Mouse (Mus musculus) natural killer cell, adult 2 months (primary cell): Measurements from ENCODE around the gene 1520401A03Rik.
A peak's percentile ranks its signal among the peaks of the same experiment; 100 is the strongest.
"Not testable (repeated sequence)": the region's sequence is repeated elsewhere in the genome, so short reads cannot be mapped to it uniquely, and the experiment has no call there.

Experiments used
- DNase-seq, 2 experiments: peaks; one replicate each; pipeline ENCODE4 v3.0.0; 2022; ENCODE audit warnings: low spot score in 2 of 2

1520401A03Rik gene

DNA sequence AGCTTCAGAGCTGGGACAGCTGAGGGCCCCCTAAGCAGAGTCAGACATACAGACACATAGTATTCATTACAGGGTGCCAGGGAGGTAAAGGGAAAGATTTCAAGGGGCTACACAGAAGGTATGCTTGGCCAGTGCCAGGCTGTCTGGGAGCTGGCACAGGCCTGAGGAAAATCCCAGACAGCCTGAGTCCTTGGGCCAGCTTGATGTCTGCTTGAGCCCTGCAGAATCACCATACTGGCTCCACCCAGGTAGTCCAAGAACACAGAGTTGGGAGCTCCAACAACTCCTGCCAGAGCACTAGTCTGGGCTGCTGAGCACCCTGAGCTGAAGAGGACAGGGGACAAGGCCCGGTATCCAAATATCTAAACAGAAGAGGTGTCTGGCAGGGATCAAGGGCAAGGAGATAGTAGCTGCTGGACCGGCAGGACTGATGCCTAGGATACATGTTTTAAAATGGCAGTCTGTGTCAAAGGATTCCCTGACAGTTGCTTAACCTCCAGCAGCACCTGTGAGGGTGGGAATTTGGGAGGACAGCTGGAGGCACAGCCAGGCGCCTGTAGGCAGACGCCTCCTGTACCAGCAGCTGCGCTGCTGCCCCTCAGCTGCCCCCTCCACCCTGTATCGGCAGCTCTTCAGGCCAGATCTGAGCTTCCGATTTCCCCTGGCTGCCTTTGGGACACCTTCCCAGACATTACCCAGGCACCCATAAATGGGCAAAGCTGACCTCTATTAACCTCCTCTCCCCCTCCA is at the start of gene 1520401A03Rik:
TSS of gene 1520401A03Rik (minus strand) at position 408 of the 750 bp plus-strand sequence.
- no peak for DNase-seq

DNA sequence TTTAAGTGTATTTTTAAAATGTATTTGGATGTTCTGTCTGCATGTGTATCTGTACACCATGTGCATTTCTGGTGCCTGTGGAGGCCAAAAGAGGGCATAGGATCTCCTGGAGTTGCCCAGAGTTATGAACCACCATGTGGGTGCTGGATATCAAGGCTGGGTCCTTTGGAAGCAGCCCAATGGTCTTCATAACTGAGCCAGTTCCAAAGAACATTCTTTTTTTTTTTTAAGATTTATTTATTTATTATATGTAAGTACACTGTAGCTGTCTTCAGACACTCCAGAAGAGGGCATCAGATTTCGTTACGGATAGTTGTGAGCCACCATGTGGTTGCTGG is 49.6 kb upstream of the 1520401A03Rik start:
- not testable (repeated sequence) for DNase-seq

- peak; percentile 93 to 95 for DNase-seq
Observed at GRCm38 (mm10) chr17:23771284-23772218, 49.0 kb upstream of the 1520401A03Rik start, which contains the start of gene Flywch1. TSS of gene Flywch1 (minus strand) at chr17:23771602.

GRCm38 (mm10) chr17:23770896-23771283 is 48.3 kb upstream of the 1520401A03Rik start:
- DNase-seq: no peak

- DNase-seq: no peak
Observed at GRCm38 (mm10) chr17:23770493-23770892, 47.9 kb upstream of the 1520401A03Rik start.

DNA sequence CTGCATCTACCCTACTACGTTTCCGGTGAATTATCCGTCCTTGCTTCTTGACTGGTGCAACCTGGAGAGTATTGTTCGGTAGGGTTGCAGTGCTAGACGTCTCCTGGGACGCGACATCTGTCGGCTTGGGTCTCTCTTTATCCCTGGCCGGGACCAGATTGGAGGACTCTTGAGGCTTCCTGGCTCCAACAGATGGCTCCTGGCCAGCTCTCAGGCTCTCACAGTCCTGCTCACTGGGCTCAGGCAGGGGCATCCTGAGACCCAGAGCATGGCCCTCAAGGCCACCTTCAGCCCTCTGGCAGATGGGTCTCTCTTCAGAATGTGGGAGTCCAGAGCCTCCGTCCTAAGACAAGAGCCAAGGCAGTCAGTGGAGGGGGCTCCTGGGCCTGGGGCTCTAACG is 40.4 kb upstream of the 1520401A03Rik start:
- no peak for DNase-seq

GRCm38 (mm10) chr17:23761155-23761554 is 38.6 kb upstream of the 1520401A03Rik start:
- DNase-seq: no peak

- DNase-seq: no peak
Observed at GRCm38 (mm10) chr17:23760231-23760630, 37.6 kb upstream of the 1520401A03Rik start.

DNA sequence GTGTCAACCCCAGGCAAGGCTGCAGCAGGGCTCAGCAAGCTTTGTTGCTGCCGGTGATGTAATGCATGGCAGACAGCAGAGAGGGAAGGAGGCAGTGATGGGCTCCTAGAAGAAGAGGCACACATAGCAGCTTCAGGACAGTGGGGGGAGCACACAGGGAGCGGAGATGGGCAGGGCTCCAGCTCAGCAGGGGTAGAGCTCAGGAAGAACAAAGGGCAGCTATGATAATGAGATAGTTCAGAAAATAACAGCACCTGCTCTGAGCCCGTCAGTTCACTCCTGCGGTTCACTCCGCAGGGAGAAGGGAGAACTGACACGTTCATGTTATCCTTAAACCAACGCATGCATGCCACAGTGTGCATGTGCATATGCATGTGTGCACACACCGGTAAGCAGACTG is 36.2 kb upstream of the 1520401A03Rik start:
- DNase-seq: no peak

DNA sequence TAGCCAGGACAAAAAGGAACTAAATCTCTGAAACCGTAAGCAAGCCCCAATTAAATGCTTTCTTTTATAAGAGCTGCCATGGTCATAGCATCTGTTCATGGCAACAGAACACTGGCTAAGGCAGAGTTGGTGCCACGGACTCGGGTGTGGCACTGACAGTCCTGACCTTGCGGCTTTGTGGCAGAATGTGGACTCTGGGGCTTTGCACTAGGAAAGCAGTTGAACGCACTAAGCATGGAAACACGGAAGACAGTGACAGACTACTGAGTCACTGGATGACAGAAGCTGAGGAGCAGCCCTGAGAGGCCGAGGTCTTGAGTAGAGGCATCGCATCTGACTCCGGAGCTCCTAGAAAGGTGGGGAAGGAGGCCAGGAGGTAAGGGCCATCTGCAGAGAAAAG is 35.0 kb upstream of the 1520401A03Rik start:
- DNase-seq: no peak

DNA sequence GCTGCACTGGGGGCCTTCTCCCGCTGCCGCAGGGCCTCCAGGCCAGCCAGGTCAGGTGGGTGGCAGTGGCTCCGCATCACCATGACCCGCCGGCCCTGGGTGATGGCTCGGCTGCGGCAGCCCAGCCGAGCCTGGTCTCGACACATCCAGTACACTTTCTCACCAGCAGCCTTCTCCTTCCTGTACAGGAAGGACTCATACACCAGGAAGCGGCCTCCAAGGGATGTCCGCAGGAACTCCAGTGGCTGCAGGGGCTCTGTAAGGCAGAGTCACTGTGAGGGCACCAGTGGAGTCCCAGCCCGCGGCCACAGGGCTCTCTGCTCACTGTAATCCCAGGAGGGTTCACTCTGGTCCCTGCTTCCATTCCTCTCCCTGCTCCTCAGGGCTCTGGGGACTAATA is 33.1 kb upstream of the 1520401A03Rik start:
- no peak for DNase-seq

- no peak for DNase-seq
Observed at GRCm38 (mm10) chr17:23749400-23750191, 27.0 kb upstream of the 1520401A03Rik start.

GRCm38 (mm10) chr17:23748631-23749391 is 26.2 kb upstream of the 1520401A03Rik start:
- DNase-seq: peak; percentile 71 to 72

GRCm38 (mm10) chr17:23748026-23748425 is 25.4 kb upstream of the 1520401A03Rik start:
- DNase-seq: peak; percentile 42 to 77

- DNase-seq: no peak
Observed at GRCm38 (mm10) chr17:23747471-23747870, 24.9 kb upstream of the 1520401A03Rik start.

DNA sequence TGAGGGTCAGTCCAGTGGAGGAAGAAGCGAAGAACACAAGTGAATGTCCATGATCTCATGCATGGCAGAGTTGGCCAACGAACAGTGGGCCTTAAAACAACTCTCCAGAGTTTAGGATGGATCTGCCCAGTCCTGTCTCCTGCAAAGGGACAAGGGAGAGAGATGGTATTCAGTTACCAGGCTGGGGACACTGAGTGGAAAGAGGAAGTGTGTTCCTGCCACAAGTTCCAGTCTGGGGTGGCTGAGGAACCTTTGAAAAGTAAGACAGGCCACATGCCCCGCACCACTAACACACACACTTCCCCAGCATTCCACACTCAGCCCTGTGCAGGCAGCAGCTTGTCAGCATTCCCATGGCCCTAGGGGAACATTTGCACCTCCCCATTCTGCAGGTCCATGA is 24.2 kb upstream of the 1520401A03Rik start:
- no peak for DNase-seq

GRCm38 (mm10) chr17:23746311-23746710 is 23.7 kb upstream of the 1520401A03Rik start:
- no peak for DNase-seq

- no peak for DNase-seq
Observed at GRCm38 (mm10) chr17:23745301-23746251, 23.0 kb upstream of the 1520401A03Rik start, which contains the start of gene Kremen2. TSS of gene Kremen2 (minus strand) at chr17:23745833.

DNA sequence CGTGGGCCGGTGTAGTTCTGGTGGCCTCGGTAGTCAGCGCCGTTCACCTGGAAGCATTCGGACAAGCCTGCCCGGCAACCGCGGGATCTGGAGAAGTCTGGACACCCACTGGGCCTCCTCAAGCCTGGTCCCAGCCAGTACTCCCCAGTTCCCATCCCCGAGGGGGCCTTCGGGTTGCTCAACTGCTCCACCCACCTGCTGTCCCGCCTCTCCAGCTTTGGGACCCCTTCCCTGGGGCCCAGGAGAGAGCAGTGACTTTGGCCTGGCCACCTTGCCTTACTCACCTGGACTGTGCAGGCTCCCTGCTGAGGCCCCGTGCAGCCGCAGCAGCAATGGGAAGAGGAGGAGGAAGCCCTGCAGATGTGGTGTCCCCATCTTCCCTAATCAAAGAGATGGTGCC is 22.1 kb upstream of the 1520401A03Rik start:
- DNase-seq: no peak

DNA sequence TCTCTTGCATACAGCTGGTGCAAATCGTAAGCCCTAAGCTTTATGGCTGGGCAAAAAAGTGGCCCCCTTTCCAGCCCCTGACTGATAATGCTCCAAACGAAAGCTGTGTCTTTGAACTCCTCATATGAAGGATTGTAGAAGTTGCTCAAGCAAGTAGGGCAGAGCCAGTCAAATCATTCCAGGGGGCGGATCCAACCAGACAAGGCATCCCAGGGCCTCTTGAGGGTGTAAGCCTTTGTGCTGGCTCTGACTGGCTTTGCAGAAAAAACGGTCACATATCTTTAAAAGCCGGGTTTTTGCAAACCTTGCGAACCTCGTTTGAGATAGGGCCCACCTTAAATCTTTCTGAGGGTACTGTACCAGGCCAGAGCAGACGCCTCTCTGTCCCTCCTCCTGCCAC is 21.5 kb upstream of the 1520401A03Rik start:
- DNase-seq: no peak
